Mouse (Mus musculus) liver, embryonic 11.5 days (tissue): Measurements from ENCODE around the gene Tcf15. TPM values are rescaled to one million over a fixed set of nuclear protein-coding genes. Genes with fewer than 3 reads are reported as not detected.

ENCODE experiments used
- ATAC-seq: fragments of 200-750 bp; cut with Nextera tagmentation; replicated peaks from 2 replicates; pipeline ENCODE4 v1.8.0; 2017; ENCODE audit warnings: moderate number of reproducible peaks, mild to moderate bottlenecking, moderate TSS enrichment, moderate library complexity; ENCODE audit not compliant: low FRiP score
- DNase-seq: peaks from one replicate; pipeline ENCODE4 v3.0.0-alpha.2; 2017; ENCODE audit warnings: low spot score
- H3K27ac ChIP-seq: fragments of 300-500 bp; sonication (generic); 2 replicates; pipeline ENCODE4 v1.5.1; 2014; ENCODE audit warnings: mild to moderate bottlenecking, low read depth, low read length, control low read depth
- H3K27me3 ChIP-seq: fragments of 300-500 bp; sonication (generic); replicated peaks from 2 replicates; pipeline ENCODE4 v1.6.1; 2014; ENCODE audit warnings: low read length, mixed read lengths; ENCODE audit not compliant: control insufficient read depth, insufficient read depth
- H3K36me3 ChIP-seq: fragments of 300-500 bp; sonication (generic); 2 replicates; pipeline ENCODE4 v1.6.1; 2014; ENCODE audit warnings: mild to moderate bottlenecking, low read length, moderate library complexity, mixed read lengths; ENCODE audit not compliant: control insufficient read depth, insufficient read depth
- H3K4me1 ChIP-seq: fragments of 300-500 bp; sonication (generic); replicated peaks from 2 replicates; pipeline ENCODE4 v1.6.1; 2014; ENCODE audit warnings: low read length, mixed read lengths; ENCODE audit not compliant: control insufficient read depth, insufficient read depth
- H3K4me2 ChIP-seq: fragments of 300-500 bp; sonication (generic); 2 replicates; pipeline ENCODE4 v1.6.1; 2014; ENCODE audit warnings: mild to moderate bottlenecking, control low read depth, moderate library complexity
- H3K4me3 ChIP-seq: fragments of 300-500 bp; sonication (generic); 2 replicates; pipeline ENCODE4 v1.5.1; 2014; ENCODE audit warnings: low read depth, low read length, control low read depth
- H3K9ac ChIP-seq: fragments of 300-500 bp; sonication (generic); 2 replicates; pipeline ENCODE4 v1.6.1; 2014; ENCODE audit warnings: low read depth, low read length, control low read depth
- H3K9me3 ChIP-seq: fragments of 300-500 bp; sonication (generic); 2 replicates; pipeline ENCODE4 v1.6.1; 2016; ENCODE audit warnings: low read length, inconsistent platforms, mixed read lengths; ENCODE audit not compliant: control insufficient read depth
- WGBS: fragments of 180-500 bp; shearing (Covaris S2); extraction: QIAGEN DNeasy Blood & Tissue Kit; methylation state at CpG from one replicate; pipeline ENCODE4 v1.1.7; 2014; 5-methylcytosine and 5-hydroxymethylcytosine counted together
- polyA plus RNA-seq: library from polyadenylated mRNA; unstranded; fragments of >200 nt; fragmentation: Nextera tagmentation; extraction: Ambion mirVana; gene quantifications from 2 replicates; pipeline ENCODE4 v1.2.1, GENCODE M21; 2014

Gene Tcf15
- polyA plus RNA-seq, 1 experiment from 2014 or later, result 2.8 TPM

DNA sequence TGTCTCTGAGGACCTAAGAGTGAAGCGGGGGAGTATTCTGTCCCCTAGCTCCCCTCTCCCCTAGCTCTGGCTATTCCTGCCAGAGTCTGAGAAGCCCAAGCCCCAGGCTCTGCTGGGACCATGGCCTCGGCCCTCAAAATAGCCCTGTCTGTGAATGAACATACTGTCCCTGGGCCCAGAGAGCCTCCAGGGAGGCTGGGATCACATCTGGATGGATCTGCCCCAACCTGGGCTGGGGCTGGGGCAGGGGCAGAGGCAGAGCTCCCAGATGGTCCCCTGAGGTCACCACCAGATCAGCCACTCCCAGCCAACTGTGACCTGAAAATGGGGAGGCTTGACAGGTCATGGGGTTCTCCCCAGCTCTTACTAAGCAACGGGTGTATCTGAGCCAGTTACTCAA lies 3.7 kb downstream of the Tcf15 start:
- 66% methylated on average over 3 of the region's 3 CpGs for WGBS
- Histone ChIP-seq H3K27ac (no peak overlapping the region), H3K4me2 (no peak overlapping the region), H3K36me3 (no peaks in the 10 kb centered on the region), H3K9me3 (no peaks in the 10 kb centered on the region), H3K9ac (no peak overlapping the region), H3K4me1 (peaks cover 6% of the 10 kb centered on the region), H3K27me3 (peaks cover 40% of the 10 kb centered on the region), H3K4me3 (no peak overlapping the region)
- ATAC-seq (no peak), DNase-seq (no peak)

DNA sequence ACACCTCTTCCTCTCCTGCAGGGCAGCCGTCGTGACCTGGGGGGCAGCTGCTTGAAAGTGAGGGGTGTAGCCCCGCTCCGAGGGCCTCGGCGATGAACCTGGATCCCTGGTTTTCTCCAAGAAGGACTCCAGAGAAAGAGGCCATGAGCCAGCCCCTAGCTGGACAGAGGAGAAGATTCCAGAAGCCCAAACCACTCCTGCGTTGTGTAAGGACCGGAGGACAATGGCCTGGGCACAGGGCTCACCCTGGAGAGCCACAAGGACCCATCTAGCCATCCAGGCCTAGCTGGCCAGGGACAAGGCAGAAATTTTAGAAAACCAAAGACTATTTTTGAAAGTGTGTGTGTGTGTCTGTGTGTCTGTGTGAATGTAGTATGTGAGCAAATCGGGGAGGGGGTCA lies 5.3 kb downstream of the Tcf15 start:
- Histone ChIP-seq H3K27me3 (peaks cover 24% of the 10 kb centered on the region), H3K9ac (no peak overlapping the region), H3K9me3 (no peaks in the 10 kb centered on the region), H3K4me1 (peaks cover 4% of the 10 kb centered on the region), H3K4me3 (no peak overlapping the region), H3K27ac (no peak overlapping the region), H3K4me2 (no peak overlapping the region), H3K36me3 (no peaks in the 10 kb centered on the region)
- no peak for ATAC-seq
- DNase-seq, result no peak
- 81% methylated on average over 9 of the region's 9 CpGs for WGBS

DNA sequence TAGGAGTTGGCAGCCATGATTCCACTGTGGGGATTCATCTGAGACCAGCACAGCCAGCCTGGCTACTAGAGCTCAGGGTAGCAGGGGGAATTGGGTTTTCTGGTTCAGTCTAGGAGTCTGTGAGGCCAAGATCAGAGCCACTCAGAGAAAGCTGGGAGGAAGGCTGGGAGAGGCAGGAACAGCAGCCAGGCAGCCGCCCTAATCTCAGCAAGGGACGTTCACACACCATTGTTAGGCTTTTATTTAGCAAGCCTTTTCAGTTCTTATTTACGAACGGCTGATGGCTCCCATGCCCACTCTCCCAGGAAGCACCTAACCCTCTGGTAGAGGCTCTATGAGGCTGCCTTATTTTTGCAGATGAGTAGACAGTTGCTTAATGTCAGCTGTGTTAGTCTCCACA lies 6.5 kb downstream of the Tcf15 start:
- no peak overlapping the region for H3K27ac ChIP-seq
- no peak for DNase-seq
- H3K9ac ChIP-seq, result no peak overlapping the region
- WGBS, result 47% methylated on average over 4 of the region's 4 CpGs
- no peaks in the 10 kb centered on the region for H3K4me1 ChIP-seq
- no peaks in the 10 kb centered on the region for H3K36me3 ChIP-seq
- no peak for ATAC-seq
- H3K4me3 ChIP-seq, result no peak overlapping the region
- H3K4me2 ChIP-seq, result no peak overlapping the region
- H3K9me3 ChIP-seq, result no peaks in the 10 kb centered on the region
- peaks cover 12% of the 10 kb centered on the region for H3K27me3 ChIP-seq

DNA sequence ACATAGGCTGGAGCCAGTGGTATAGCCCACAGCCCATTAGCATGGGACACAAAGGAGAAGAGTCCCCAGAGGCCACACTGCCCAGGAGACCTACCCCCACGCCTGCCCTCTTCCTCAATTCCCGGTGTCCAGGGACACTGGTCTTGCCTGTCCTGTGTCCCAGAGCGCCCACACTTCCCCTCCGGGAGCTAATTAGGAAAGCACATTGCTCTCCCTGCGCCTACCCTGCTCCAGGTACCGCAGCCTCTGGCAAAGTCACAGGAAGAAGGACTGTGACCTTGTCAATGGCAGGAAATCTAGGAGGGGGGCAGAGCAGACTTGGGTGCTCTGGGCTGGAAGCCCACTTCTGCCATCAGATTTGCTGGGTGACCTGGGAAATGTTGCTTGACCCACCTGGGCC lies 7.0 kb downstream of the Tcf15 start:
- H3K9ac ChIP-seq, result no peak overlapping the region
- no peaks in the 10 kb centered on the region for H3K4me1 ChIP-seq
- no peaks in the 10 kb centered on the region for H3K36me3 ChIP-seq
- H3K9me3 ChIP-seq, result no peaks in the 10 kb centered on the region
- H3K4me3 ChIP-seq, result no peak overlapping the region
- WGBS, result 57% methylated on average over 6 of the region's 6 CpGs
- ATAC-seq (no peak), DNase-seq (no peak)
- H3K27me3 ChIP-seq, result peaks cover 7% of the 10 kb centered on the region
- H3K27ac ChIP-seq, result no peak overlapping the region
- no peak overlapping the region for H3K4me2 ChIP-seq

DNA sequence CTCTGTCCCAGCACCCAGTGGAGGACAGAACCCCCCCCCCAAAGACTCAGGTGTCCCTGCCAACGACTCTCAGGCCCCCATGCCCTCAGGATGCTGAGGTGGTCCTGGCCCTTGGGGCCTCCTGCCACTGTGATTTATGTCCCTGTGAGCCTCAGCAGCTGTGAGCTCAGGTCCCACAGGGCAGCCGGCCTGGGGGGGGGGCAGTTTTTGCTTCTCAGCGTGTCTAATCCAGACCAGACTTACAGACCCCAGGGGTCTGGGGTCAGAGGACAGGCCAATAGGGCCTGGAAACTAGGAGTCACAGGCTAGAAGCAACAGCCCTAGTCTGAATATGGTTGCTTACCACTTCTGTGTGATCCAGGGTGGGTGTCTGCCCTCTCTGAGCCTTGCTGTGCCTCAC lies 10.0 kb downstream of the Tcf15 start:
- H3K27ac ChIP-seq, result no peak overlapping the region
- H3K9ac ChIP-seq, result no peak overlapping the region
- DNase-seq (no peak), ATAC-seq (no peak)
- H3K36me3 ChIP-seq, result no peaks in the 10 kb centered on the region
- WGBS, result 27% methylated on average over 3 of the region's 3 CpGs
- H3K9me3 ChIP-seq, result no peaks in the 10 kb centered on the region
- H3K4me3 ChIP-seq, result no peak overlapping the region
- no peaks in the 10 kb centered on the region for H3K27me3 ChIP-seq
- H3K4me2 ChIP-seq, result no peak overlapping the region
- H3K4me1 ChIP-seq, result no peaks in the 10 kb centered on the region

DNA sequence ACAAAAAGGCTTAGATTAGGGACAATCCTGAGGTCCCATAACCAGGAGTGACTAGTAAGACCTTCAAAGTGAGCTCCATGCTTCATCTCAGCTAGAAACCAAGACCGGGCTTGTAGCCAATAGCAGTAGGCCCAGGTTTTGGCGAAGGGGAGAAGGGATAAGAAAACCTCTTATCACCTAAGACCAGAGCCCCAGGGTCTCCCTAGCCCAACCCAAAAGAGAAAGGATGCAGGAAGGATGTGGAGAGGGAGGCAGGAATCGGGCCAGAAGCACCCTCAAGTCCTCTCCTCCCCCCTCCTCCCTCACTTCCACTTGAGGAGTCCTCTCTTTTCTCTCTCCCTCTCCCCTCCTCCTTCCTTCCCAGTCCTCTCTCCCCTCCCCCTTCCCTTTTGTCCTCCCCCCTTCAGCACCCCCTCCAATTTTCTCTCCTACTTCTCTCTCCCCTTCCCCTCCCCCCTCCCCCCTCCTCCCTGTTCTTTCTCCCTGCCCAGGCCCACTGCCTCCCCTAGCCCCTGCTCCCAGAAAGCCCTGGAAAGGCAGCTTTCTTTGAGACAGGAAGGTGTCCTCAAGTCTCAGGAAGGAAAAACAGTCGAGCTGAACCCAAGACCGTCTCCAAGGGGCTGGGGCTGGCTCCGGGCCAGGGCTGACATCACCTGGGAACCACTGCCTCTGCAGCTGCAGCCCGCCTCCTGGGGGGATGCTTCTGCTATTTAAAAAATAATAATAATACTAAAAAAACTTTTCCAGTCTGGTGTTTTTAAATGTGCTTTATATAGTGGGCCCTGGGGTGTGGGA lies 12.2 kb downstream of the Tcf15 start:
- no peaks in the 10 kb centered on the region for H3K27me3 ChIP-seq
- H3K4me3 ChIP-seq, result no peak overlapping the region
- DNase-seq, result no peak
- no peaks in the 10 kb centered on the region for H3K4me1 ChIP-seq
- ATAC-seq, result no peak; the same call in 1 of the 2 replicates
- 32% methylated on average over 7 of the region's 7 CpGs for WGBS
- no peak overlapping the region for H3K9ac ChIP-seq
- H3K36me3 ChIP-seq, result no peaks in the 10 kb centered on the region
- H3K27ac ChIP-seq, result no peak overlapping the region
- no peak overlapping the region for H3K4me2 ChIP-seq
- H3K9me3 ChIP-seq, result no peaks in the 10 kb centered on the region

DNA sequence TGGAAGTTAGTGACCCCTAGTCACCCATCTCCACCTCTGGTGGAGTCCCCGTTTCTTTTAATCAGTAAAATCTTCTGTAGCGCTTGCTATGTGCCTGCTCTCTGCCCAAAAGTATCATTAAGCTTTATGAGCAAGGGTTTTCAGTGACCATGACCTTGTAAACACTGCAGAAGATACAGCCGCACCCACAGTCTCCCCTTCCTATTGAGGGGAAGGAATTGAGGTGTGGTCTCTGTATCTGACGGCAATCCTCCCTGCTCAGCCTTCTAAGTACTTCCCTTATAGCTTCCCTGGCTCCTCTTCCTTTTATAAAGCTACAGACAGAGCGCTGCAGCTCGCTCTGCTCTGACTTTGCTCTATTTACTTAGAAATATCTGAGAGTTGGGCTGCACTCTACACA lies 13.1 kb downstream of the Tcf15 start:
- Histone ChIP-seq H3K4me3 (no peak overlapping the region), H3K36me3 (no peaks in the 10 kb centered on the region), H3K9ac (no peak overlapping the region), H3K27ac (no peak overlapping the region), H3K9me3 (no peaks in the 10 kb centered on the region), H3K4me2 (no peak overlapping the region), H3K4me1 (no peaks in the 10 kb centered on the region), H3K27me3 (no peaks in the 10 kb centered on the region)
- WGBS, result 60% methylated on average over 6 of the region's 6 CpGs
- no peak for ATAC-seq
- no peak for DNase-seq

DNA sequence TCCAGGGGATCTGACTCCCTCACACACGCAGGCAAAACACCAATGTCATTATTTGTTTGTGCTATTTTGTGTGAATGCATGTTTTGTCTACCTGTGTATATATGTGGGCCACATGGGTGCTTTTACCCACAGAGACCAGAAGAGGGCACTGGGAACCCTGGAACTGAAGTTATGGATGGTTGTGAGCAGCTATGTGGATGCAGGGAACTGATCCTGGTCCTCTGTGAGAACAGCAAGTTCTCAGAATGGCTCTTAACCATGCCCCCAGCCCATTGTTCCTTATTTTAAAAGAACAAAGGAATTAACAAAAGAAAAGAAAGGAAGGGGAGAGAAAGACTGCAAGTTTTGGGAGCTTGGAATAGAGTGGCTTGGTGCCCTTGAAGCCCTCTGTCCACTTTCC lies 16.1 kb downstream of the Tcf15 start:
- Histone ChIP-seq H3K9ac (no peak overlapping the region), H3K27me3 (no peaks in the 10 kb centered on the region), H3K27ac (no peak overlapping the region), H3K36me3 (no peaks in the 10 kb centered on the region), H3K4me2 (no peak overlapping the region), H3K4me3 (no peak overlapping the region), H3K9me3 (no peaks in the 10 kb centered on the region), H3K4me1 (no peaks in the 10 kb centered on the region)
- DNase-seq (no peak), ATAC-seq (no peak)
- 79% methylated on average over 1 of the region's 1 CpGs for WGBS

DNA sequence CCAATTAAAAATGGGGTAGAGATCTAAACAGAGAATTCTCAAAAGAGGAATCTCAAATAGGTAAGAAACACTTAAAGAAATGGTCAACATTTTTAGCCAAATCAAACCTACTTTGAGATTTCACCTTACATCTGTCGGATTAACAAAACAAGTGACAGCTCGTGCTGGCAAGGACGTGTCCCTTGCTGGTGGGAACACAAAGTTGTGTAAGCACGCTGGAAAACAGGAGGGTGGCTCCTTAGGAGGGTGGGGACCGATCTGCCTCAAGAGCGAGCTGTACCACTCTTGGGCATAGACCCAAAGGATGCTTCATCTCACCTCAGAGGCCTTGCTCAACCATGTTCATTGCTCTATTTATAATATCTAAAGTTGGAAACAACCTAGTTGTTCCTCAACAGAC lies 22.9 kb downstream of the Tcf15 start:
- Histone ChIP-seq H3K4me1 (no peaks in the 10 kb centered on the region), H3K9me3 (no peaks in the 10 kb centered on the region), H3K27me3 (no peaks in the 10 kb centered on the region), H3K9ac (no peak overlapping the region), H3K4me2 (no peak overlapping the region), H3K4me3 (no peak overlapping the region), H3K36me3 (no peaks in the 10 kb centered on the region), H3K27ac (no peak overlapping the region)
- ATAC-seq (no peak), DNase-seq (no peak)
- WGBS, result 77% methylated on average over 6 of the region's 6 CpGs
